Mouse (Mus musculus): ENCODE results near the gene Itgb5.

DNA sequence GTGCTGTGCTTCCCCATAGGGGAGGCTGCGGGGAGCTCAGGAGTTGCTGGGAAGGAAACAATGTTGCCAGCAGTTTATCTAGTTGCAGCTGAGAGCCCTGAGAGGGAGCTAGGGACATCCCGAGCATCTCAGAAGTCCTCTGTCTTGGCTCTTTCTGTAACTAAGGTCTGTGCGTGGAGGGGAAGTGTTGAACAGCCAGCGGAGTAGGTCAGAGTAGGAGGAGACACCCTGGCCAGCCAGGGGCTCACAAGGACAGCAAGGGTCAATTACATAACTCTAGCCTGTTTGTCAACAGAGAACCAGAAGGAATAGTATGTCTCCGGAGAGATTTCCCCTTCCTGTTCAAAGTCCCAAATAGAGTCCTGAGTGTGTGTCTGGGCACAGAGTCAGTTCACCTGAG, 102.7 kb downstream of the Itgb5 start:
- TF ChIP-seq POLR2A (IDR thresholded peaks at IDR 0.05; ENCODE audit: insufficient read depth, low read length): no peak
- TF ChIP-seq CTCF (IDR thresholded peaks at IDR 0.05; ENCODE audit: low read depth, low read length): no peak
